Mouse (Mus musculus): ENCODE results near the gene Tle4. TPM values are rescaled to one million over a fixed set of nuclear protein-coding genes. Genes with fewer than 3 reads are reported as not detected.
A peak's percentile ranks its signal among the peaks of the same experiment; 100 is the strongest.

Tle4 gene
- polyA plus RNA-seq, 1 experiment from 2014 or later = 40.9 TPM

- 80% methylated on average over 5 of the region's 5 CpGs for WGBS
- Histone ChIP-seq H3K27me3 (replicated peaks; ENCODE audit: control insufficient read depth, insufficient read depth, low read length) (no peaks in the 10 kb centered on the region), H3K36me3 (ENCODE audit: control insufficient read depth, insufficient read depth) (peaks cover 9% of the 10 kb centered on the region; the same call in 1 of the 2 replicates), H3K4me2 (ENCODE audit: low read length) (no peak overlapping the region), H3K9ac (replicated peaks; ENCODE audit: low read depth, low read length) (no peak overlapping the region), H3K4me1 (replicated peaks; ENCODE audit: control insufficient read depth, insufficient read depth, low read length) (no peaks in the 10 kb centered on the region), H3K9me3 (ENCODE audit: control insufficient read depth, low read length) (no peaks in the 10 kb centered on the region), H3K27ac (ENCODE audit: low read length) (no peak overlapping the region), H3K4me3 (replicated peaks; ENCODE audit: low read length) (no peak overlapping the region)
- no peak for ATAC-seq
Measured at GRCm38 (mm10) chr19:14463281-14464079, 134.4 kb downstream of the Tle4 start.

GRCm38 (mm10) chr19:14453486-14453885, 144.4 kb downstream of the Tle4 start:
- peaks cover 3% of the 10 kb centered on the region for H3K4me1 ChIP-seq (replicated peaks; ENCODE audit: control insufficient read depth, insufficient read depth, low read length)
- H3K9me3 ChIP-seq (ENCODE audit: control insufficient read depth, low read length) = no peaks in the 10 kb centered on the region
- 73% methylated on average over 10 of the region's 10 CpGs for WGBS
- H3K4me2 ChIP-seq (ENCODE audit: low read length) = no peak overlapping the region
- peaks cover 19% of the 10 kb centered on the region; the same call in 1 of the 2 replicates for H3K36me3 ChIP-seq (ENCODE audit: control insufficient read depth, insufficient read depth)
- no peak for ATAC-seq
- no peak overlapping the region for H3K9ac ChIP-seq (replicated peaks; ENCODE audit: low read depth, low read length)
- H3K4me3 ChIP-seq (replicated peaks; ENCODE audit: low read length) = no peak overlapping the region
- H3K27me3 ChIP-seq (replicated peaks; ENCODE audit: control insufficient read depth, insufficient read depth, low read length) = no peaks in the 10 kb centered on the region
- H3K27ac ChIP-seq (ENCODE audit: low read length) = no peak overlapping the region

GRCm38 (mm10) chr19:14451329-14451728, 146.5 kb downstream of the Tle4 start:
- WGBS = 51% methylated on average over 6 of the region's 6 CpGs
- H3K27me3 ChIP-seq (replicated peaks; ENCODE audit: control insufficient read depth, insufficient read depth, low read length) = no peaks in the 10 kb centered on the region

GRCm38 (mm10) chr19:14449738-14450137, 148.1 kb downstream of the Tle4 start:
- no peak for ATAC-seq
- H3K27ac ChIP-seq (ENCODE audit: low read length) = no peak overlapping the region
- peaks cover 14% of the 10 kb centered on the region; the same call in 1 of the 2 replicates for H3K36me3 ChIP-seq (ENCODE audit: control insufficient read depth, insufficient read depth)
- no peak overlapping the region for H3K4me2 ChIP-seq (ENCODE audit: low read length)
- WGBS = 91% methylated on average over 3 of the region's 3 CpGs
- no peaks in the 10 kb centered on the region for H3K27me3 ChIP-seq (replicated peaks; ENCODE audit: control insufficient read depth, insufficient read depth, low read length)
- H3K9ac ChIP-seq (replicated peaks; ENCODE audit: low read depth, low read length) = no peak overlapping the region
- H3K9me3 ChIP-seq (ENCODE audit: control insufficient read depth, low read length) = no peaks in the 10 kb centered on the region; the same call in 1 of the 2 replicates
- H3K4me3 ChIP-seq (replicated peaks; ENCODE audit: low read length) = no peak overlapping the region
- peaks cover 3% of the 10 kb centered on the region for H3K4me1 ChIP-seq (replicated peaks; ENCODE audit: control insufficient read depth, insufficient read depth, low read length)

More at GRCm38 (mm10) chr19:14451329-14451728, 146.5 kb downstream of the Tle4 start:
- ATAC-seq = no peak
- peaks cover 3% of the 10 kb centered on the region for H3K4me1 ChIP-seq (replicated peaks; ENCODE audit: control insufficient read depth, insufficient read depth, low read length)
- H3K9me3 ChIP-seq (ENCODE audit: control insufficient read depth, low read length) = no peaks in the 10 kb centered on the region; the same call in 1 of the 2 replicates
- no peak overlapping the region for H3K4me3 ChIP-seq (replicated peaks; ENCODE audit: low read length)
- peaks cover 14% of the 10 kb centered on the region; the same call in 1 of the 2 replicates for H3K36me3 ChIP-seq (ENCODE audit: control insufficient read depth, insufficient read depth)
- no peak overlapping the region for H3K4me2 ChIP-seq (ENCODE audit: low read length)
- no peak overlapping the region for H3K27ac ChIP-seq (ENCODE audit: low read length)
- H3K9ac ChIP-seq (replicated peaks; ENCODE audit: low read depth, low read length) = no peak overlapping the region

GRCm38 (mm10) chr19:14448586-14448985, 149.3 kb downstream of the Tle4 start:
- WGBS = 12% methylated on average over 2 of the region's 2 CpGs
- Histone ChIP-seq H3K4me1 (replicated peaks; ENCODE audit: control insufficient read depth, insufficient read depth, low read length) (peaks cover 3% of the 10 kb centered on the region), H3K9ac (replicated peaks; ENCODE audit: low read depth, low read length) (no peak overlapping the region), H3K27ac (ENCODE audit: low read length) (no peak overlapping the region), H3K4me2 (ENCODE audit: low read length) (no peak overlapping the region), H3K9me3 (ENCODE audit: control insufficient read depth, low read length) (no peaks in the 10 kb centered on the region; the same call in 1 of the 2 replicates), H3K27me3 (replicated peaks; ENCODE audit: control insufficient read depth, insufficient read depth, low read length) (0 out of 2 replicates have a peak, but pooled peaks cover 5% of the 10 kb centered on the region), H3K36me3 (ENCODE audit: control insufficient read depth, insufficient read depth) (peaks cover 11% of the 10 kb centered on the region; the same call in 1 of the 2 replicates), H3K4me3 (replicated peaks; ENCODE audit: low read length) (no peak overlapping the region)
- ATAC-seq = no peak

- H3K4me2 ChIP-seq (ENCODE audit: low read length) = no peak overlapping the region
- H3K27ac ChIP-seq (ENCODE audit: low read length) = no peak overlapping the region
- ATAC-seq = no peak
- no peak overlapping the region for H3K9ac ChIP-seq (replicated peaks; ENCODE audit: low read depth, low read length)
- peaks cover 3% of the 10 kb centered on the region for H3K4me1 ChIP-seq (replicated peaks; ENCODE audit: control insufficient read depth, insufficient read depth, low read length)
- H3K36me3 ChIP-seq (ENCODE audit: control insufficient read depth, insufficient read depth) = peaks cover 6% of the 10 kb centered on the region; the same call in 1 of the 2 replicates
- H3K9me3 ChIP-seq (ENCODE audit: control insufficient read depth, low read length) = no peaks in the 10 kb centered on the region; the same call in 1 of the 2 replicates
- 21% methylated on average over 1 of the region's 1 CpGs for WGBS
- H3K27me3 ChIP-seq (replicated peaks; ENCODE audit: control insufficient read depth, insufficient read depth, low read length) = 0 out of 2 replicates have a peak, but pooled peaks cover 5% of the 10 kb centered on the region
- H3K4me3 ChIP-seq (replicated peaks; ENCODE audit: low read length) = no peak overlapping the region
Measured at GRCm38 (mm10) chr19:14447474-14447873, 150.4 kb downstream of the Tle4 start.

GRCm38 (mm10) chr19:14441861-14442260, 156.0 kb downstream of the Tle4 start:
- no peak overlapping the region for H3K4me2 ChIP-seq (ENCODE audit: low read length)
- no peak for ATAC-seq
- no peaks in the 10 kb centered on the region; the same call in 1 of the 2 replicates for H3K9me3 ChIP-seq (ENCODE audit: control insufficient read depth, low read length)
- 0 out of 2 replicates have a peak, but pooled peaks cover 7% of the 10 kb centered on the region for H3K27me3 ChIP-seq (replicated peaks; ENCODE audit: control insufficient read depth, insufficient read depth, low read length)
- H3K27ac ChIP-seq (ENCODE audit: low read length) = no peak overlapping the region
- no peaks in the 10 kb centered on the region for H3K36me3 ChIP-seq (ENCODE audit: control insufficient read depth, insufficient read depth)
- no peak overlapping the region for H3K9ac ChIP-seq (replicated peaks; ENCODE audit: low read depth, low read length)
- 0 out of 2 replicates have a peak, but pooled peaks cover 2% of the 10 kb centered on the region for H3K4me1 ChIP-seq (replicated peaks; ENCODE audit: control insufficient read depth, insufficient read depth, low read length)
- WGBS = 93% methylated on average over 5 of the region's 5 CpGs
- no peak overlapping the region for H3K4me3 ChIP-seq (replicated peaks; ENCODE audit: low read length)

GRCm38 (mm10) chr19:14437226-14437625, 160.6 kb downstream of the Tle4 start:
- no peaks in the 10 kb centered on the region for H3K9me3 ChIP-seq (ENCODE audit: control insufficient read depth, low read length)
- peaks cover 12% of the 10 kb centered on the region for H3K4me1 ChIP-seq (replicated peaks; ENCODE audit: control insufficient read depth, insufficient read depth, low read length)
- H3K4me3 ChIP-seq (replicated peaks; ENCODE audit: low read length) = no peak overlapping the region
- H3K36me3 ChIP-seq (ENCODE audit: control insufficient read depth, insufficient read depth) = no peaks in the 10 kb centered on the region
- H3K9ac ChIP-seq (replicated peaks; ENCODE audit: low read depth, low read length) = no peak overlapping the region
- 0 out of 2 replicates have a peak, but pooled peaks cover 2% of the 10 kb centered on the region for H3K27me3 ChIP-seq (replicated peaks; ENCODE audit: control insufficient read depth, insufficient read depth, low read length)
- WGBS = 57% methylated on average over 7 of the region's 7 CpGs
- H3K27ac ChIP-seq (ENCODE audit: low read length) = no peak overlapping the region
- ATAC-seq = no peak
- H3K4me2 ChIP-seq (ENCODE audit: low read length) = no peak overlapping the region

- Histone ChIP-seq H3K27me3 (replicated peaks; ENCODE audit: control insufficient read depth, insufficient read depth, low read length) (0 out of 2 replicates have a peak, but pooled peaks cover 2% of the 10 kb centered on the region), H3K36me3 (ENCODE audit: control insufficient read depth, insufficient read depth) (no peaks in the 10 kb centered on the region), H3K9ac (replicated peaks; ENCODE audit: low read depth, low read length) (no peak overlapping the region), H3K9me3 (ENCODE audit: control insufficient read depth, low read length) (no peaks in the 10 kb centered on the region), H3K4me1 (replicated peaks; ENCODE audit: control insufficient read depth, insufficient read depth, low read length) (peaks cover 12% of the 10 kb centered on the region), H3K4me3 (replicated peaks; ENCODE audit: low read length) (no peak overlapping the region), H3K4me2 (ENCODE audit: low read length) (no peak overlapping the region), H3K27ac (ENCODE audit: low read length) (peak overlapping the region; percentile 44; the same call in 1 of the 2 replicates)
- WGBS = 67% methylated on average over 2 of the region's 2 CpGs
- no peak for ATAC-seq
Measured at GRCm38 (mm10) chr19:14436567-14436966, 161.3 kb downstream of the Tle4 start.

Data from forebrain, embryonic 16.5 days (tissue).